Mouse (Mus musculus): ENCODE measurements around the gene Chchd6. TPM values are rescaled to one million over a fixed set of nuclear protein-coding genes. Genes with fewer than 3 reads are reported as not detected.

Chchd6 gene
- polyA plus RNA-seq, 2 experiments = 12.1 to 16.3 TPM

- H3K4me2 ChIP-seq (ENCODE audit: low read depth) = no peak overlapping the region
- no peaks in the 10 kb centered on the region for H3K36me3 ChIP-seq (replicated peaks; ENCODE audit: control insufficient read depth, insufficient read depth, low read depth)
- H3K9me3 ChIP-seq (ENCODE audit: control insufficient read depth, low read length) = no peaks in the 10 kb centered on the region
- no peak overlapping the region for H3K9ac ChIP-seq (replicated peaks)
- no peaks in the 10 kb centered on the region for H3K27me3 ChIP-seq (ENCODE audit: control insufficient read depth, insufficient read depth, low read length)
- DNase-seq (ENCODE audit: low read depth in 3 of 3, low spot score in 3 of 3) (no peak), ATAC-seq (ENCODE audit: insufficient read depth) (no peak)
- no peak for TF ChIP-seq EP300 (IDR thresholded peaks at IDR 0.05; ENCODE audit: low read depth)
- TF ChIP-seq CTCF (IDR thresholded peaks at IDR 0.05; ENCODE audit: low read depth) = no peak
- no peak overlapping the region for H3K27ac ChIP-seq
- peaks cover 4 to 5% of the 10 kb centered on the region in 2 experiments; a peak in 2 of 4 replicates for H3K4me1 ChIP-seq (replicated peaks; ENCODE audit: control insufficient read depth in 2 of 2, insufficient read depth in 2 of 2, low read length in 1 of 2)
- 63% methylated on average over 3 of the region's 3 CpGs for WGBS (ENCODE audit: insufficient replicate concordance)
- no peak overlapping the region for H3K4me3 ChIP-seq (ENCODE audit: insufficient read depth in 1 of 2, low read depth in 2 of 2, low read length in 2 of 2)
Measured at GRCm38 (mm10) chr6:89591531-89591930, 3.9 kb downstream of the Chchd6 start.

- Histone ChIP-seq H3K9me3 (ENCODE audit: control insufficient read depth, low read length) (no peaks in the 10 kb centered on the region), H3K9ac (replicated peaks) (no peak overlapping the region), H3K27ac (no peak overlapping the region), H3K36me3 (replicated peaks; ENCODE audit: control insufficient read depth, insufficient read depth, low read depth) (no peaks in the 10 kb centered on the region), H3K4me2 (ENCODE audit: low read depth) (no peak overlapping the region), H3K4me3 (ENCODE audit: insufficient read depth in 1 of 2, low read depth in 2 of 2, low read length in 2 of 2) (no peak overlapping the region), H3K4me1 (replicated peaks; ENCODE audit: control insufficient read depth in 2 of 2, insufficient read depth in 2 of 2, low read length in 1 of 2) (no peaks in the 10 kb centered on the region), H3K27me3 (ENCODE audit: control insufficient read depth, insufficient read depth, low read length) (no peaks in the 10 kb centered on the region)
- TF ChIP-seq EP300 (IDR thresholded peaks at IDR 0.05; ENCODE audit: low read depth) (no peak), CTCF (IDR thresholded peaks at IDR 0.05; ENCODE audit: low read depth) (no peak)
- no peak for ATAC-seq (ENCODE audit: insufficient read depth)
- no peak for DNase-seq (ENCODE audit: low read depth in 3 of 3, low spot score in 3 of 3)
Measured at GRCm38 (mm10) chr6:89585696-89586095, 9.8 kb downstream of the Chchd6 start.

- H3K4me3 ChIP-seq (ENCODE audit: insufficient read depth in 1 of 2, low read depth in 2 of 2, low read length in 2 of 2) = no peak overlapping the region
- H3K27ac ChIP-seq = no peak overlapping the region
- H3K4me2 ChIP-seq (ENCODE audit: low read depth) = no peak overlapping the region
- H3K9ac ChIP-seq (replicated peaks) = no peak overlapping the region
- no peak for TF ChIP-seq EP300 (IDR thresholded peaks at IDR 0.05; ENCODE audit: low read depth)
- no peaks in the 10 kb centered on the region for H3K4me1 ChIP-seq (replicated peaks; ENCODE audit: control insufficient read depth in 2 of 2, insufficient read depth in 2 of 2, low read length in 1 of 2)
- no peaks in the 10 kb centered on the region for H3K36me3 ChIP-seq (replicated peaks; ENCODE audit: control insufficient read depth, insufficient read depth, low read depth)
- DNase-seq (ENCODE audit: low read depth in 3 of 3, low spot score in 3 of 3) (no peak), ATAC-seq (ENCODE audit: insufficient read depth) (no peak)
- no peaks in the 10 kb centered on the region for H3K27me3 ChIP-seq (ENCODE audit: control insufficient read depth, insufficient read depth, low read length)
- no peaks in the 10 kb centered on the region for H3K9me3 ChIP-seq (ENCODE audit: control insufficient read depth, low read length)
- WGBS (ENCODE audit: insufficient replicate concordance) = 72% methylated on average over 5 of the region's 5 CpGs
Measured at GRCm38 (mm10) chr6:89584634-89585409, 10.6 kb downstream of the Chchd6 start.

GRCm38 (mm10) chr6:89583170-89583569 lies 12.3 kb downstream of the Chchd6 start:
- DNase-seq (ENCODE audit: low read depth in 3 of 3, low spot score in 3 of 3) = no peak

GRCm38 (mm10) chr6:89574641-89575040 lies 20.8 kb downstream of the Chchd6 start:
- Histone ChIP-seq H3K9me3 (ENCODE audit: control insufficient read depth, low read length) (no peaks in the 10 kb centered on the region), H3K4me1 (replicated peaks; ENCODE audit: control insufficient read depth in 2 of 2, insufficient read depth in 2 of 2, low read length in 1 of 2) (no peaks in the 10 kb centered on the region), H3K4me2 (ENCODE audit: low read depth) (no peak overlapping the region), H3K27ac (no peak overlapping the region), H3K27me3 (ENCODE audit: control insufficient read depth, insufficient read depth, low read length) (no peaks in the 10 kb centered on the region), H3K4me3 (ENCODE audit: insufficient read depth in 1 of 2, low read depth in 2 of 2, low read length in 2 of 2) (no peak overlapping the region), H3K36me3 (replicated peaks; ENCODE audit: control insufficient read depth, insufficient read depth, low read depth) (no peaks in the 10 kb centered on the region), H3K9ac (replicated peaks) (no peak overlapping the region)
- no peak for DNase-seq (ENCODE audit: low read depth in 3 of 3, low spot score in 3 of 3)
- no peak for TF ChIP-seq EP300 (IDR thresholded peaks at IDR 0.05; ENCODE audit: low read depth)
- no peak for TF ChIP-seq CTCF (IDR thresholded peaks at IDR 0.05; ENCODE audit: low read depth)
- WGBS (ENCODE audit: insufficient replicate concordance) = 42% methylated on average over 2 of the region's 2 CpGs
- no peak for ATAC-seq (ENCODE audit: insufficient read depth)

More at GRCm38 (mm10) chr6:89583170-89583569, 12.3 kb downstream of the Chchd6 start:
- TF ChIP-seq EP300 (IDR thresholded peaks at IDR 0.05; ENCODE audit: low read depth) = no peak
- TF ChIP-seq CTCF (IDR thresholded peaks at IDR 0.05; ENCODE audit: low read depth) = no peak
- Histone ChIP-seq H3K4me3 (ENCODE audit: insufficient read depth in 1 of 2, low read depth in 2 of 2, low read length in 2 of 2) (no peak overlapping the region), H3K27ac (no peak overlapping the region), H3K9me3 (ENCODE audit: control insufficient read depth, low read length) (no peaks in the 10 kb centered on the region), H3K36me3 (replicated peaks; ENCODE audit: control insufficient read depth, insufficient read depth, low read depth) (no peaks in the 10 kb centered on the region), H3K9ac (replicated peaks) (no peak overlapping the region), H3K4me1 (replicated peaks; ENCODE audit: control insufficient read depth in 2 of 2, insufficient read depth in 2 of 2, low read length in 1 of 2) (no peaks in the 10 kb centered on the region), H3K27me3 (ENCODE audit: control insufficient read depth, insufficient read depth, low read length) (no peaks in the 10 kb centered on the region), H3K4me2 (ENCODE audit: low read depth) (no peak overlapping the region)
- no peak for ATAC-seq (ENCODE audit: insufficient read depth)
- 71% methylated on average over 3 of the region's 3 CpGs for WGBS (ENCODE audit: insufficient replicate concordance)
